Mouse (Mus musculus) forebrain, embryonic 15.5 days (tissue): Measurements from ENCODE around the gene Wdr5. TPM values are rescaled to one million over a fixed set of nuclear protein-coding genes. Genes with fewer than 3 reads are reported as not detected.

Experiments used
- ATAC-seq: fragments of 200-750 bp; cut with Nextera tagmentation; replicated peaks from 2 replicates; pipeline ENCODE4 v1.8.0; 2017; ENCODE audit warnings: mild to moderate bottlenecking, moderate TSS enrichment, moderate library complexity
- H3K27ac ChIP-seq: fragments of 300-500 bp; sonication (generic); replicated peaks from 2 replicates; pipeline ENCODE4 v1.5.1; 2015; ENCODE audit warnings: mild to moderate bottlenecking, inconsistent platforms
- H3K27me3 ChIP-seq: fragments of 300-500 bp; sonication (generic); 2 replicates; pipeline ENCODE4 v1.6.1; 2015; ENCODE audit warnings: inconsistent platforms
- H3K36me3 ChIP-seq: fragments of 300-500 bp; sonication (generic); 2 replicates; pipeline ENCODE4 v1.6.1; 2015; ENCODE audit warnings: mild to moderate bottlenecking, inconsistent platforms
- H3K4me1 ChIP-seq: fragments of 300-500 bp; sonication (generic); 2 replicates; pipeline ENCODE4 v1.6.1; 2015; ENCODE audit warnings: inconsistent platforms
- H3K4me2 ChIP-seq: fragments of 300-500 bp; sonication (generic); replicated peaks from 2 replicates; pipeline ENCODE4 v1.6.1; 2015; ENCODE audit warnings: mild to moderate bottlenecking, inconsistent platforms
- H3K4me3 ChIP-seq: fragments of 300-500 bp; sonication (generic); 2 replicates; pipeline ENCODE4 v1.5.1; 2015; ENCODE audit warnings: mild to moderate bottlenecking, inconsistent platforms
- H3K9ac ChIP-seq: fragments of 300-500 bp; sonication (generic); replicated peaks from 2 replicates; pipeline ENCODE4 v1.6.1; 2015; ENCODE audit warnings: mild to moderate bottlenecking, inconsistent platforms
- H3K9me3 ChIP-seq: fragments of 300-500 bp; sonication (generic); 2 replicates; pipeline ENCODE4 v1.6.1; 2016; ENCODE audit warnings: inconsistent platforms
- WGBS: fragments of 180-500 bp; shearing (Covaris S2); methylation state at CpG from one replicate; pipeline ENCODE4 v1.1.7; 2015; ENCODE audit warnings: mixed read lengths; 5-methylcytosine and 5-hydroxymethylcytosine counted together
- polyA plus RNA-seq: library from polyadenylated mRNA; unstranded; fragments of >200 nt; fragmentation: Nextera tagmentation; extraction: Ambion mirVana; gene quantifications from 2 replicates; pipeline ENCODE4 v1.2.1, GENCODE M21; 2015

Gene Wdr5
- polyA plus RNA-seq, result 50.5 and 55.4 TPM in 2 replicates

GRCm38 (mm10) chr2:27514639-27515328 is at the start of gene Wdr5:
TSS of gene Wdr5 (plus strand) at chr2:27515157.
- peaks cover 25% of the 10 kb centered on the region for H3K4me1 ChIP-seq
- WGBS, result under 1% methylated on average over 57 of the region's 57 CpGs
- H3K9me3 ChIP-seq, result no peaks in the 10 kb centered on the region
- H3K4me2 ChIP-seq, result peak within 1 kb of the TSS; percentile 90
- H3K4me3 ChIP-seq, result peak within 1 kb of the TSS; percentile 91
- peaks cover 11% of the 10 kb centered on the region for H3K36me3 ChIP-seq
- H3K9ac ChIP-seq, result peak within 1 kb of the TSS; percentile 87
- H3K27me3 ChIP-seq, result no peaks in the 10 kb centered on the region
- peak; percentile 95 for ATAC-seq
- peak within 1 kb of the TSS; percentile 87 for H3K27ac ChIP-seq

DNA sequence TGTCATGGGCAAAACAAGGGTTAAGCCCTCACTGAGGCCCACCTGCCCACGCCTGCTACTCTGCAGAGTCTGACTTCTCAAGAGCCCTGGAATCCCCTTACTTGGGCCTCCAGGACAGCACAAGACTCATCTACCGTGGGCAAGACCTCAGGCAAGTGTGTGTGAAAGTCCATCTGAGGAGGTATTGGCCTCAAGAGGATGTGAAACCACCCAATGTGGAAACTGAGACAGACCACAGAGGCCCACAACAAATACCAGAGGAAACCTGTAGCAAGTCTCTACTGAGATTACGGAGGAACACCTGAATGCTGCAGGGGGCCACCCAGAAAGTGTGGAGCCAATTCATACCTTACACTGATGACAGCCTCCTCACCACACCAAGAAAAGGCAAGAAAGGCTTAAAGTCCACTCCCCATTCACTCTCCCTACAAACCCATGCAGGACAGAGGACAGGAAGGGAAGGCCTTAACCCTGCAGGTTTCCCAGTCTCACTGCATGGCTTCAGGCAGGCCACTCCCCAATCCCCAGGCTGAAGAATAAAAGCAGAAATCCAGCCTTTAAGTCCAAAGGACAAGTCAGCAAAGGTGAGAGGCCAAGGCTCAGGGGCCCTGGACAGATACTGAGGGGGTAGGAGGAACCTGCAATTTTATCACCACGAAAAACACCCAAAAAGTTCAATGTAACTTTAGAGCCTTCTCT is 45.5 kb upstream of the Wdr5 start:
- H3K4me2 ChIP-seq, result no peak overlapping the region
- no peaks in the 10 kb centered on the region for H3K27me3 ChIP-seq
- no peaks in the 10 kb centered on the region for H3K9me3 ChIP-seq
- H3K4me1 ChIP-seq, result peaks cover 46% of the 10 kb centered on the region
- WGBS, result 80% methylated on average over 4 of the region's 4 CpGs
- peaks cover 3% of the 10 kb centered on the region; the same call in 1 of the 2 replicates for H3K36me3 ChIP-seq
- H3K9ac ChIP-seq, result no peak overlapping the region
- no peak for ATAC-seq
- H3K4me3 ChIP-seq, result no peak overlapping the region
- no peak overlapping the region for H3K27ac ChIP-seq

- no peak overlapping the region for H3K4me3 ChIP-seq
- no peaks in the 10 kb centered on the region for H3K9me3 ChIP-seq
- H3K36me3 ChIP-seq, result no peaks in the 10 kb centered on the region; the same call in 1 of the 2 replicates
- 73% methylated on average over 3 of the region's 3 CpGs for WGBS
- ATAC-seq, result no peak
- H3K9ac ChIP-seq, result no peak overlapping the region
- H3K4me1 ChIP-seq, result peaks cover 48% of the 10 kb centered on the region
- no peak overlapping the region for H3K27ac ChIP-seq
- no peak overlapping the region for H3K4me2 ChIP-seq
- no peaks in the 10 kb centered on the region for H3K27me3 ChIP-seq
Measured at GRCm38 (mm10) chr2:27469991-27470355, 45.0 kb upstream of the Wdr5 start.

- no peak for ATAC-seq
- no peak overlapping the region for H3K4me2 ChIP-seq
- H3K9me3 ChIP-seq, result no peaks in the 10 kb centered on the region
- 89% methylated on average over 2 of the region's 2 CpGs for WGBS
- H3K27ac ChIP-seq, result no peak overlapping the region
- H3K27me3 ChIP-seq, result no peaks in the 10 kb centered on the region
- no peaks in the 10 kb centered on the region; the same call in 1 of the 2 replicates for H3K36me3 ChIP-seq
- H3K4me3 ChIP-seq, result no peak overlapping the region
- peaks cover 48% of the 10 kb centered on the region for H3K4me1 ChIP-seq
- H3K9ac ChIP-seq, result no peak overlapping the region
Measured at GRCm38 (mm10) chr2:27470535-27470934, 44.4 kb upstream of the Wdr5 start.

DNA sequence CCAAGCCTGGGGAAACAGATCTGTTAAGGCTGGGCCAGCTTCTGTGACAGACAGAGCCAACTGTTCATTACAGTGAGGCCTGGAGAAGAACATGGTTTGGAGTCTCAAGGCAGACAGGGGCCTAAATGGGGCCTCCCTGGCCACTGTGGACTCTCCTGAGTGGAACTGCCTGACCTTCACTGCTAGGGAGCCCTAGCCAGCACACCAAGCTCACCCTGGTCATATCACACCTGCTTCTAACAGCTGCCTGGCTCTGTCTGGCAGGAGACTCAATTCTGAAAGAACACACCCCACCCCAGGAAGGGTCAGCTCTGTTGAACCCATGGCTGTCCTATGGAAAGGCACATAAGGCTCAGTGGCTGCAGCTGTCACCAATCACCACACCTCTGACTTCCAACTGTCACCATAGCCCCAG is 43.8 kb upstream of the Wdr5 start:
- Histone ChIP-seq H3K9ac (no peak overlapping the region), H3K4me3 (no peak overlapping the region), H3K9me3 (no peaks in the 10 kb centered on the region), H3K4me2 (no peak overlapping the region), H3K36me3 (no peaks in the 10 kb centered on the region; the same call in 1 of the 2 replicates), H3K4me1 (peaks cover 50% of the 10 kb centered on the region), H3K27me3 (no peaks in the 10 kb centered on the region), H3K27ac (no peak overlapping the region)
- no peak for ATAC-seq

DNA sequence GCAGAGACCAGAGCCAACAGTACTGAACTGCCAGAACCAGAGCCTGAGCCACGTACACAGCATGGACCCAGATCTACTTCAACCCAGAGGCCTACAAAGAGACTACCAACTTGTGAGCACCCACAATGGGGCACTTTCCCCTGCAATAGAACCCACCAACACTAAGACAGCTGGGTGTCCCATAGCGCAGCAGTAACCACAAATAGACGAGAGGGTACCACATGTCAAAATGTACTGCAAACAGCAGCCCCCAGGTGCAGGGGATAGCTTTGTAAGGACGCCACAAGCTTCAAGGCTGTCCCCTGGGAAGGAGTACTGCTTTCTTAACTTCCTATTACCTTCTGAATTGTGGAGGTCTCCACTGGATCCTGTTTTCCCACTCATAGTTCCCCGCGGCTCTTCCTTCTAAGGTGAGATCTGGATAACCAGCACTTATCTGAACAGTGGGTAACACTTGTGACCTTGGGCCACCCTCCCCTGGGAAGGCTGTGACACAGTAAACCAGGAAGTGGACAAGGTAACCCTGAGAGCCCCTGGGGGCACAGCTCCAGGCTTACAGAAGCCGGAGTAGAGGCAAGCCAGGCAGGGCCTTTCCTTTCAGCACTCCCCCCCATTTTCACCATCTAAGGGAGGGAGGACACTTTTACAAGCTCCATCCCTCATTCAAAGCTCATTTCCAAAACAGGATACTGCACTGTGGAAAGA is 41.7 kb upstream of the Wdr5 start:
- Histone ChIP-seq H3K4me3 (peak overlapping the region; percentile 90), H3K4me2 (peak overlapping the region; percentile 97), H3K4me1 (peaks cover 59% of the 10 kb centered on the region), H3K27ac (no peak overlapping the region), H3K9ac (0 out of 2 replicates have a peak overlapping the region, but pooled peaks have one; percentile 99), H3K27me3 (no peaks in the 10 kb centered on the region), H3K9me3 (no peaks in the 10 kb centered on the region), H3K36me3 (no peaks in the 10 kb centered on the region; the same call in 1 of the 2 replicates)
- 77% methylated on average over 7 of the region's 7 CpGs for WGBS
- ATAC-seq, result no peak

DNA sequence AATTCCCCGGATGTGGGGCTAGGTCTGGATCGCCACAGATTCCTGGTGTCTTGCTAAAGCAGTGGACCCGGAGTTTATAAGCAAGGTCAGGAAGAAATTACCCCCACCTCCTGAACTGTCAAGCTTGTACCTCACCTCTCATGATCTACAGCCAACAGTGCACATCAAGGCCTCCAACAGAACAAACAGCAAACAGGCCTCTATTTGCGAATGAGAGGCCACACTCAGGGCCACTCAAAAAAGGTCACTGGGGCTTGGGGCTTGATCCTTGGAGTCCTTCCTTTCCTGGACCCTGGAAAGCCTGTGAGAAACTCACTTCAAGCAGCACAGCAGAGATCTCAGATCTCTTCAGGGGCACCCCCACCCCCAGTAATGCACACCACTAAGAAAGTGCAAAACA is 41.0 kb upstream of the Wdr5 start:
- peak overlapping the region; percentile 97 for H3K4me2 ChIP-seq
- 40% methylated on average over 4 of the region's 4 CpGs for WGBS
- H3K27me3 ChIP-seq, result no peaks in the 10 kb centered on the region
- ATAC-seq, result no peak
- no peak overlapping the region for H3K27ac ChIP-seq
- peak overlapping the region; percentile 99 for H3K9ac ChIP-seq
- peaks cover 59% of the 10 kb centered on the region for H3K4me1 ChIP-seq
- H3K36me3 ChIP-seq, result no peaks in the 10 kb centered on the region; the same call in 1 of the 2 replicates
- peak overlapping the region; percentile 90 for H3K4me3 ChIP-seq
- H3K9me3 ChIP-seq, result no peaks in the 10 kb centered on the region

DNA sequence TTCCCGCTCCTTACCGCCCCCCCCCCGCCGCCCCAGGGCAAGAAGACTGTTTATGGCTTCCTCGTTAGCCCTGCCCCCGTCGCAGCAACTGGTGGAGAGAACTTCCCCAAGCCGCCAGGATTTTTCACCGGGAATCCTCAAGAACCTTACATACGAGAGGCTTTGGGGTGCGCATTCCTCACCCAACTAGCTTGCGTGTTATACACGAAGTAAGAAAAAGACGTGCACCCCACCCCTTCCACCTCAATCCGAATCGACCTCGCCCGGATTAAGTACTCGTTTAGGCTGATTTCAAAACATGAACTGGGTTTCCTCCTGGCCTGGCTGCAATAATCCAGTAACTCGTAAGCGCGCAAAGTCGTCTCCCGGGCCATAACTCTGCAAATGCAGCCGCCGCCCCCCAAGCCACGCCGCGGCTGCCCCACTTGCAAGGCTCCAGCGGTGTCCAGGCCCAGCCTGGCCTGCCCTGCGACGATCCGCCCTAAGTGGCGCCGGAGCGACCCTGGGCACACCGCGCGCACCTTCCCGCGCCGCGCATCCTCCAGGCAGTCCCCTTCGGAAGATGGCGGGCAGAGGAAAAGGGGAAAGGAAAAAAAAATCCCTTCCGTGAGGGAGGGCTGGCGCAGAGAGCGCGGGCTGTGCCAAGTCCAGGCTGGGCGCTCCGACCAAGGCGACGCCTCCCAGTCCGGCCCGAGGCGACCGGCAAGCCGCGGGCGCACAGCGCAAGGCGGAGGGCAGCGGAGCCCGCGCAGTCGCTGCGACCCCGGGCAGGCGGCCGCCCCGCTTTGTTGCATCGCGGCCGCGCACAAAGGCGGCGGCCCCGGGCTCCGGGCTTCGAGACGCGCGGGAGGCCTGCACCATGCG is 40.1 kb upstream of the Wdr5 start:
- no peaks in the 10 kb centered on the region for H3K27me3 ChIP-seq
- peak overlapping the region; percentile 97 for H3K4me2 ChIP-seq
- WGBS, result under 1% methylated on average over 84 of the region's 84 CpGs
- H3K9me3 ChIP-seq, result no peaks in the 10 kb centered on the region
- H3K9ac ChIP-seq, result peak overlapping the region; percentile 99
- peaks cover 59% of the 10 kb centered on the region for H3K4me1 ChIP-seq
- H3K36me3 ChIP-seq, result no peaks in the 10 kb centered on the region; the same call in 1 of the 2 replicates
- peak; percentile 56 for ATAC-seq
- peak overlapping the region; percentile 90 for H3K4me3 ChIP-seq
- H3K27ac ChIP-seq, result peak overlapping the region; percentile 99

GRCm38 (mm10) chr2:27475495-27476302 is 39.3 kb upstream of the Wdr5 start:
- no peaks in the 10 kb centered on the region for H3K9me3 ChIP-seq
- peak overlapping the region; percentile 99 for H3K27ac ChIP-seq
- H3K27me3 ChIP-seq, result no peaks in the 10 kb centered on the region
- peak; percentile 99 for ATAC-seq
- no peaks in the 10 kb centered on the region; the same call in 1 of the 2 replicates for H3K36me3 ChIP-seq
- under 1% methylated on average over 92 of the region's 96 CpGs for WGBS
- peak overlapping the region; percentile 97 for H3K4me2 ChIP-seq
- H3K9ac ChIP-seq, result peak overlapping the region; percentile 99
- H3K4me3 ChIP-seq, result peak overlapping the region; percentile 90
- H3K4me1 ChIP-seq, result peaks cover 50% of the 10 kb centered on the region

DNA sequence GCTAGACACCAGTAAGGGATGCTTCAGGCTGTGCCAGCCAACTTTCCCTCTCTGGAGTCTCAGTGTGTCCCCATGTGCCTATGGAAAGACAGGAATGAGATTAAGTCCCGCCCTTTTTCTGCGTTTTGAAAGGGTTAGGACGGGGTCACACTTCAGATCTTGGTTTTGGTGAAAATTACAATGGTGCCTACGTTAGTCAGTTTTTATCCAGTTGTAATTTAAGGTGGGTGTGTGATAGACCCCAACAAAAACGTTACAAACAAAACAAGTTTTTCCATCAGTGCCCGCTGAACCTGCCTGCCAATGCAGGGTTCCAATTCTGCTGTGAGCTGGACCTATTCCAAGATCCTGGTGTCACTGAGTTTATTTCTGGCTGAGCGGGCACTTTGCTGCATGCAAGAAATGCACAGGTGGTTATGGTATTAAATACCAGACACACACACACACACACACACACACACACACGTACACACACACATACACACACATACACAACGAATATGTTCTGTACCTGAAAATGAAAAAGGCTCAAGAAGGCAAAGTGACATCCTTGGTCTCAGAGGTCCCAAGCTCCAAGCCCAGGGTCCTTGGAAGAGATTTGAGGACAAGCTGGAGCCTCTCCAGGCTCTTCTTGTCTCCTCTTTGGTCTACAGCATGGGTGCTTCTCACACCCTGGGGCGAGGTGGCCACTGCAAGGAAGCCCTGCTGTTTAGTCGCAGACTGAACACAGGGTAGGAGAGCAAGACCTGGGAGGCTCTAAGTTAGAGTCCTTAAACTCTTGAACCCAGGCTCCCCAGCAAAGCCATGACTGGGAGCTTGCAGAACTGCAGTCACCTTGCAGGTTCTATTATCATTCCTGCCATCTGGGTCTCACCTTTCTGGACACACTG is 38.4 kb upstream of the Wdr5 start:
- no peaks in the 10 kb centered on the region for H3K9me3 ChIP-seq

More for the DNA sequence above, 38.4 kb upstream of the Wdr5 start:
- H3K27ac ChIP-seq, result peak overlapping the region; percentile 99
- H3K4me2 ChIP-seq, result peak overlapping the region; percentile 83
- H3K9ac ChIP-seq, result peak overlapping the region; percentile 99
- no peaks in the 10 kb centered on the region for H3K27me3 ChIP-seq
- WGBS, result 23% methylated on average over 11 of the region's 11 CpGs
- no peak for ATAC-seq
- no peaks in the 10 kb centered on the region for H3K36me3 ChIP-seq
- peak overlapping the region; percentile 90 for H3K4me3 ChIP-seq
- peaks cover 42% of the 10 kb centered on the region for H3K4me1 ChIP-seq
